Mouse (Mus musculus) heart, postnatal 14 days (tissue): ENCODE data around the gene Ppp1r9a. TPM values are rescaled to one million over a fixed set of nuclear protein-coding genes. Genes with fewer than 3 reads are reported as not detected.

Experiments
- DNase-seq, 2 experiments: peaks; one replicate each; pipeline ENCODE4 v3.0.0; 2021 to 2022
- intact Hi-C: fragments of 180-260 bp; cut with DNase I; formaldehyde crosslinking; loops from one replicate; pipeline ENCODE4 v1.15.1; 2025
- total RNA-seq, 2 experiments: library from RNA; stranded (reverse); gene quantifications; 2 replicates each; pipeline ENCODE4 v1.2.3; 2021

Gene Ppp1r9a
- total RNA-seq, 2 experiments from 2014 or later, result 18.1 to 18.6 TPM

DNA sequence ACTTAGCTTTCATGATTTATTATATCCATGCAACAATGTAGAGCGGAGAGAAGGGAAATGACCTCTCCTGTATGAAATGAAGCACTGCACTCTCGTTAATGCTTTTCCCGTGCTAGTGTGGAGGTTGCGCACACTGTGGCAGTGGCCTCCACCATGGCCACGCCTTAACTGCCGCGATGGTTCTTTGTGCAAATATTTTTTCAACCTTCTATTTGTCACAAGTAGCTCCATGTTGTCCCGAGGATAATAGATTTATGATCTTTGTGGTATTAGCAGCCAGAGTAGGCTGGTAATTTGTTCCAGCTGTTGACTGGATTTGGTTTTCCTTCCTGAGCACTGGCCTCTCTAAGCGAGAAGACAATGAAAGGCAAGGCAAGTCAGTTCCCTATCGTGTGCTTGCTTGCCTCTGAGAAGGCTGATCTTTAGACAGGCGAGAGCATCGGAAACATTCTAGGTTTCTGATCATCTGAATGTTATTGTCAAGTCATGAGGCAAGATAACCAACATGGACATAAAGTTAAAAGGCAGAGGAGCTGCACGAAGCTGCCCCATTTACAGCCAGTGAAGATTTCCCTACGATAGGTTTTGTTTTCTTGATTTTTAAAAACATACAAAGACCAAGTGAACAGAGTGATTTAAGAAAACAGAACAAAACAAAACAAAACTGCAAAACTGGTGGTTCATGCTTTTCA is 50.5 kb downstream of the Ppp1r9a start:
- intact Hi-C loops, result no loop called here
- DNase-seq, result no peak

DNA sequence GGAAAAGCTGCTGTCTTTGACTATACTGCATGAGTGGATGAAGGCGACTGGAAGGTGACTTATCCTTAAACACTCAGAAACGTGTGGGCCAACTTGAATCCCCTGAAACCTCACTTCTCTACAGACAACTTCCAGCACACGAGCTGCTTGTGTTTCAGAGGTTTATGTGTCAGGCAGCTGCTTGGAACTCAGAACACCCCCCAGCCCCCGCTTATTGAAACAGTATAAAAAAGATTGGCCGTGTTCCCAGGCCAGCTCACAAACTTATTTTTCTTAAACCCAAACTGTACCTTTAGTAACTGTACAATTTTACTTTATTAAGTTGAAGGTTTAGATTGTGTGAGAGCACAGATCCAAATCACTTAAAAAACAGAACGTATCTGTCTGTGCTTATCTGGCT is 53.9 kb downstream of the Ppp1r9a start:
- intact Hi-C loops, result no loop called here

DNA sequence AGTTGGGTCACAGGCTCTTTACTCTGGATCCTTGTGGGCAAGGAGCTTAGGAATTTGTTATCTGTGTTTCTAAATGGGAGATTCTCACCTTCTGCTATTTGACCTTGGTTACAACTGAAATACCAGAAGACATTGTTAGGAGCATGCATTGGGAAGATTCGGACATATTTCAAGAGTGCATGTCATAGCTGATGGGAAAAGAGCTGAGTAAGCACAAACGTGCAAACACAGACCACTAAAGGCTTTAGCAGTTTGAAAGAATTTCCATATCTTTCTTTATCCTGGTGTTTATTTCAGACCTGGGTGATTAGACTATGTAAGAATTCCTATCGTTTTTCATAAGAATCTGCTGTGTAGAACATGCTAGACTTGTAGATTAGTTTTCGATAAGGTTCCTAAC is 59.5 kb downstream of the Ppp1r9a start:
- intact Hi-C loops, result no loop called here
- no peak for DNase-seq

More for the DNA sequence above, 53.9 kb downstream of the Ppp1r9a start:
- no peak for DNase-seq

DNA sequence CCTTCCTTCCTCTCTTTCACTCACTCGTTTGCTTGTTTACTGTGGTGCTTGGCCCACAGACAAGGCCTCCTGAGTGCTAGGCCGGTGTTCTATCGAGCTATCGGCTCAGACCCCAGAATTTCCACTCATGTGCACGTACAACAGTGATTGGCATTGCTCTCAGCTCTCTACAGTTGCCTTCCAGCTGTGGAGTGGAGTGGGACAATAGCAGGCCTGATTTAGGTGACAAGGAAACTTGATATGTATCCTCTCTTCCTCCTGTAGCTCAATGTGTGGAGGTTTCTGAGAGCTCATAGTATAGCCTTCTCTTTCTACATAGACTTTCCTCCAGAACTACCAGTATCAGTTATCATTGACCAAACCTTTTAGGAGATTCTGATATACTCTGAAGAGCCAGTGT is 60.3 kb downstream of the Ppp1r9a start:
- no peak for DNase-seq
- intact Hi-C loops, result no loop called here

DNA sequence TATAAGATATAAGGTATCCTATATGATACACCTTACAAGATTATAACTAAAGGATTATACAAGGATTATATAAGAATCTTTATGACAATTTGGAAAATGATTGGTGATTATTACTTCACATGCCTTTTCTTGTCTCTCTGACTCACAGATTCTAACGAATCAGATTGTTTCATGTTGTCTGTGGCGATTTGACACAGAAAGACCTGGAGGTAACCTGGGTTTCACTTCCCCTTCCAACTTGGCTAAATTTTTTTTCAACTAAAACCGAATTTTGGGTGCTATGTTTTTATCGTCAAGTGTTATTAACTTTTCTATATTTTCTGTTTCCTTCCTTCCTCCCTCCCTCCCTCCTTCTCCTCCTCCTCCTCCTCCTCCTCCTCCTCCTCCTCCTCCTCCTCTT is 64.5 kb downstream of the Ppp1r9a start:
- no peak for DNase-seq
- intact Hi-C loops, result no loop called here

DNA sequence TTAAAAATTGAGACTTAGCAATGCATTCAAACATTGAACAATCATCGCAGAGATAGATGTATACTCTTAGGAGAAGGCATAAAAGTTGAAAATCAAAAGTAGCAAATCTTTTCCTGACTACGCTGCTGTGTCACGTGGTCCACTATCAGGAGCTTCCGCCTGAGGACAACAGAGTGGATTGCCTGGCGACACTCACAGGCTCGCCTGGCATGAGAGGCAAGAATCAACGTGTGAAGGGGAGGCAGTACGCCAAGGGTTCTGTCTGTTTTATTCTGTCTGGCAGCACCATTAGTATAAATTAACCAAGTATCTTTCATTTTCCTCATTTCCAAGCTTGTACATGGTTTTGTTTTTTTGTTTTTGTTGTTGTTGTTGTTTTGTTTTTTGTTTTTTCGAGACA is 68.5 kb downstream of the Ppp1r9a start:
- intact Hi-C loops, result no loop called here
- DNase-seq, result peak; percentile 25 to 49

DNA sequence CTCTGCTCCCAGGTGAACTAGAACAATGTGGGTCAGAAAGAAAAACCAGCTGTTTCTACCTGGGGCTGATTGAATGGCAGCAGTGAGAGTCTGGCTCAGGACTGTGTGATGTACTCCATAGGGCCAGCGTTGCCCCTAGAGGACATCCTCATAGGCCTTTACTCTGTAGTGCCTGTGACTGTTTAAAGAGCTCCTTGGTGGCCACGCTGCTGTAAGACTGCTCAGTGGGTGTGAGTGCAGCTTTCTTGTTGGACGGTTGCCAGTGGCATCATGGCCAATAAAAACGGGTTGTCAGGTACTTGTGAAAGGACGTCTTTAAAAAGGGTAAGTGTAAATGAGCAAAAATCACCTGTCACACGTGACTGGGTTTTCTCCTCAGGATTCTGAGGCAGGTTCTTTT is 70.1 kb downstream of the Ppp1r9a start:
- intact Hi-C loops, result no loop called here
- no peak for DNase-seq

DNA sequence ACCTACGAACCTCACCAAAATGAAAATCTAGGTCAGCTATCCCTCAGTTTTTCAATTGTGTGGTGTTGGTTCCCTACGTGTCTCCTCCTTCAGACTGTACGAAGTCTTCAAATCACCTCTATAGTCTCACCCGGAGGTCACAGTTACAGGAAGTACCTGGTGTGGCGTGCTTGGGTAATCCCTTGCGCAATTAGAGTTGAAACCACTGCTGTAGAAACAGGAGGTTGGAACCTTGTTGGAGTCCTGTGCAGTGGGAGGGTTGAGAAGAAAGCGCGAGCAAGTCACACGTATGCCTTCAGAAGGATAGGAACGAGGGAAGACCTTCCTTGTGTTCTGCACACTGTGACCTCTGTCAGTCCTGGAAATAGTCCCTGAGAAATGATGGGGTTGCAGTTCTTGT is 70.6 kb downstream of the Ppp1r9a start:
- intact Hi-C loops, result no loop called here
- no peak for DNase-seq

DNA sequence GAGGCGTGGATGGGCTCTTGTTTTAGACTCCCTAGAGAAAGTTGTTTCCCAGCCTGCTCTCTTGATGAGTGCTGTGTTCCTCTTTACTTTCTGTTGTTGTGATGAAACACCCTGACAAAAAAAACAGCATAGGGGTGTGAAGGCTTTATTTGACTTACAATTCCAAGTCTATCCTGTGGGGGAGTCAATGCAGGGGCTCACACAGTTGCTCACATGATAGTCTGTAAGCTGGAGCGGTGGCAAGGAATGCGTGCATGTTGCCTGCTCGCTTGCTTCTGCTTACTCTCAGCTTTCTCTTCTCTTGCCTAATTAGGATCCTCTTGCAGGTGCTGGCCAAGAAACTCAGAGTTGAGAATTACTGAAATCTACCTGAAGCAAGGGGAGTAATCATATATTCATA is 74.8 kb downstream of the Ppp1r9a start:
- DNase-seq, result no peak
- intact Hi-C loops, result no loop called here

DNA sequence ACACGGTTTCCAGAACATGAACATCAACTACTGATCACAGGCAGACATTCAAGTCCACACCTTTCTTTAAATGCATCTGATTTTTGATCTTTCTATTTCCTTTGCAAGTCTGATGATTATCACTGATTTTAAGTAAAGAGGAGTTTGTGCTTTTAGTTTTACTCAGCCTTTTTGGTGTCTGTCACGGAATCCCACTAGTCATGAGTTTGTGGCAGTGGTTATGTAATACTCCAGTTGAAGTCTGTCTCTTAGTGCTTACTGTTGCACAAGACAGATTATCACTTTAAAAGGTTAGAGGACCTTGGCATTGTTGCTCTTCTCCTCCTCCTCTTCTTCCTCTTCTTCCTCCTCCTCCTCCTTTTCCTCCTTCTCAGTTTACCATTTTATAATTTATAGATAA is 75.5 kb downstream of the Ppp1r9a start:
- no peak for DNase-seq
- intact Hi-C loops, result no loop called here

DNA sequence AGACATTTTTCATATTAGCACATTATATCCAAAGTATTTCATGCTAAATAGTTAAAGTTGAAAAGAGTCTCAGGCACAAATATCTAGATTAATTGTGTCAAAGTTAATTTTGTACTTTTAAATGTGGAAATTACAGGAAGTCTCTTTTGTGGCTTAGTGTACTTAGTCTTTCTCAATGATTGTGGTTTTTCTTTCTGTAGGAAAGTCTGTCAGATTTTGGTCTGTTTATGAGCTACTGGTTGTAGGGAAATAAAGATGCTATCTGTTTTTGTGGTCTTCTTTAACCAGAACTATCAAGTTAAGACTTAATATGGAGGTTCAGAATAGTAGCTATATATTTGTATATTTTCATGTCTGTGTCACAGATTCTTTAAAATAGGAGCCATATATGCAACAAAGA is 76.2 kb downstream of the Ppp1r9a start:
- DNase-seq, result no peak
- intact Hi-C loops, result no loop called here

DNA sequence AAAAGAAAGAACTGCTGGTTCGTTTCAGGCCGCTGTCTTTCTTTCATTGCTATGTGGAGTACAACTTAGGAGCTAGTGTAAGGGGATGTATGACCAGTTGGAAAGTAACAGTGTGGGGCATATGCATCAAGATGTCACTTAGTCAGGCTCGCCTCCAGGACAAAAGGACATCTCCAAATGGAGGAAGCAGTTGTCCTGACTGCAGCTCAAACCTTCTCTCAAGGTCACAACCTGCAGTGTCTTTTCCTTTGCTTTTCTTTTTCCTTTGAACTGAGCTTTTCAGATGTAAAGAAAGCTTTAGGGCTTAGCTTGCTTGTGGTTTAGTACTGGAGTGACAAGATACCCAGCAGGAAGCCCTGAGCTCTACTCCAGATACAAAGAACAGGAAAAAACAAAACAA is 77.4 kb downstream of the Ppp1r9a start:
- no peak for DNase-seq
- intact Hi-C loops, result no loop called here

DNA sequence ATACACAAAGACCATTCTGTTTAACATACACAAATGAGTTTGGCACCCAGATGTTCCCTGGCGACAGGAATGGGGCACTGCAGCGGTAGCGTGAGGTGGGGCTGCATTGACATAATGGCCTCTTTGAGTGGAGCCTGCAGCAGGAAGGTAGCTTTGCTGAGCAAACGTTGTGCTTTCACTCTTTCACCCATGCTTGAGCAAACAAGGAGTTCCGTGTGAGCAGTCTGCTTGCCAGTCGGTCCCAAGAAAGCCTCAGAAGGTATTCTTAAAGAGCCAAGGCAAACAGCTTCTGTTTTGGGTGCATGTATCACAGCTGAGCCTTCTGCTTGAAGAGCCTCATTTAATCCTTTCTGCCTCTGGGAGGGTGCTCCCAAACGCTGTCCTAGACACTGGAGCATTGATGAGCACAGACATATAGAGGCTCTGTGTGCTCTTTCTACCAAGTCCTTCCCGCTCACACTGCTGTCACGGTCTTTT is 80.0 kb downstream of the Ppp1r9a start:
- intact Hi-C loops, result no loop called here
- DNase-seq, result no peak

DNA sequence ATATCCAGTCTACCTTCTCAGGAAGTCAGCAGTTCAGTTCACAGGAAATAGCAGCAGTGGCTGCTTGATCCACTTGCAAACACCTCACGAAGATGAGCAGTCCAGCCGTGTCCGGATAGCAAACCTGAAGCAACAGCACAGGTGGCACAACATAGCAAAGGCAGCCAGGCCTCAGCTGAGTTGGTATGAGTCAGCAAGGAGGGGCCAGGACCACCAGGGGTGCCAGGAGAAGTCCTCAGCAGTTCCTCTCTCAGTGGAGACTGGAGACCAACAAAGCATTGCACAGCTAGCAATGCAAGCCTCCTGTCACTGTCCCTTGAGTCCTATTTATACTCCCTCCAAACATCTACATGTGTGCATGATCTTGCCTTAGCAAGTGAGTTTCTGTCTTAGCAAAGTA is 83.0 kb downstream of the Ppp1r9a start:
- no peak for DNase-seq
- intact Hi-C loops, result no loop called here

DNA sequence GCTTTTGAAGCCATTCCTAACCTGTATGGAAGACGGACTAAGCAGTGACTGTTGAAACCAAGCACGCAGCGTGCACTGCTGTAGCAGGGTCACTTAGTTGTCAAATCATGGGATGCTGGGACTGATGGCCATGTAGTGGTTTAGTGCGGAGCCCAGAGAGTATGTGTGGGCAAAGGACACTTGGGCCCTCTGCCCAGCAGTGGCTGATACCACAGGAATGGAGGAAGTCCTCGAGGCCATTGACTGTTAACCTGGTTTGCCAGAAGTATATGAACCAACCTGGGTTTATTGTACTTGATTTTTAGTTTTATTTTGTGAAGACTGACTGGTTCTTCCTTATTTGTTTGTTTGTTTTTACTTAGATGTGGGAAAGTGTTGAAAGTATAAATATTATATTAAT is 84.4 kb downstream of the Ppp1r9a start:
- intact Hi-C loops, result no loop called here
- peak in 1 of 2 experiments; percentile 19 for DNase-seq

DNA sequence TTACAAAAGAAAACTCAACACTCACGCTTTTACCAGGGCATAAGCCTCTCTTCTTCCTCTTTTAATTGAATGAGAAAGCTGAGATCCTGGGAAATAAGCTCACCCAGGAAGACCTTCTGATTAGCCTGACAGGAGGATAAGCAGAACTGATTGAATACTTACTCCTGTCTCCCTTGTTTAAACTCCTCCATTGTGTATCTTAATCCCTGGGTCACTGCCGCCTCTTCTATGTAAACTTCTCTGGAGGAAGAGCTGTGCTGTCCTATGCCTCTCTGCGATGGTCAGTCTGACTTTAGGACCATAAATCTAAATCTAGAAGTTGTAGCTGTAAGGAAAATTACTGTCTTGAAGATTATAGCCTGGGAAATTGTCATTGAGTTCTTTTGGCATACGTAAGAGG is 86.0 kb downstream of the Ppp1r9a start:
- intact Hi-C loops, result no loop called here

DNA sequence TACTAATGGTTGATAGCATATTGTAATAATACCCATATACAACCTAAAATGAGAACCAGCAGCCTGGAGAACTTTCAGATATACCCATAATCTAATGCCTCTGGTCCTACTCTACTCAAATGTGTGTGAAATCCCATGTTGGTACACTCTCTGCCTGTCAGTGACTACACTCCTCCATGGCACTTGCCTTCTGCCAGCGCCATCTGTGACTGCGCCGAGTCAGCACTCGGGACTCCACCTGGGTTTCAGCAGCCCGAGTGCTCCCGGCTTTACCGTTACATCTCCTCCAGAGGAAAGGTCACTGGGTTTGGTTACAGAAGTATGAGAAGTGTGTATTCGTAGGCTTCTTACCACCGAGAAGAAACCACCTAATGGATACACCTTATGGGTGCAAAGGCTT is 89.6 kb downstream of the Ppp1r9a start:
- intact Hi-C loops, result no loop called here
- DNase-seq, result no peak

More for the DNA sequence above, 86.0 kb downstream of the Ppp1r9a start:
- DNase-seq, result no peak

DNA sequence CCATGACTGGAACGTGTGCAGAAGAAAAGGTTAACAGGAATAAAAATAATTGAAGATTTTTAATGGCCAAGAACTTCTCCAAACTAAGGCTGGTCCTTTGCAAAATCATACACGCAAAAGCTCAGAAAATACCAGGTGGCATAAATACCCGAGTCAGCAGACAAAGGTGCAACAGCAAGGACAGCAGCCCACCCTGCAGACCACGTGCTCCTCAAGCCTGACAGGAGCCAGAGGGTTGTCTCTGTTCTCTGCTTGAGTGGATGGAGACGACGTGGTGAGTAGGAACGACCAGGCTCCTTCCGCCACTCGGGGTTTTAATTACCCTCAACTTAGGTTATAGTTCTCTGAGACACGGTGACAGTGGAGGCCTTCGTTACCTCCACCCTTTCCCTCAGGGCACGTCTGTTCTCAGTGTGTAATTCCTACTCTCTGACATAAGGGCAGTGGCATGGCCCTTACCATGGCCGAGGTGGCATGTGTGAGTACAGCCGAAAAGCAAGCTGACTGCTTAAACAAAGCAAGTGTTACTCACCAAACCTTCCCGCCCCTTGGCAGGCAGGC is 91.0 kb downstream of the Ppp1r9a start:
- intact Hi-C loops, result no loop called here
- DNase-seq, result no peak

DNA sequence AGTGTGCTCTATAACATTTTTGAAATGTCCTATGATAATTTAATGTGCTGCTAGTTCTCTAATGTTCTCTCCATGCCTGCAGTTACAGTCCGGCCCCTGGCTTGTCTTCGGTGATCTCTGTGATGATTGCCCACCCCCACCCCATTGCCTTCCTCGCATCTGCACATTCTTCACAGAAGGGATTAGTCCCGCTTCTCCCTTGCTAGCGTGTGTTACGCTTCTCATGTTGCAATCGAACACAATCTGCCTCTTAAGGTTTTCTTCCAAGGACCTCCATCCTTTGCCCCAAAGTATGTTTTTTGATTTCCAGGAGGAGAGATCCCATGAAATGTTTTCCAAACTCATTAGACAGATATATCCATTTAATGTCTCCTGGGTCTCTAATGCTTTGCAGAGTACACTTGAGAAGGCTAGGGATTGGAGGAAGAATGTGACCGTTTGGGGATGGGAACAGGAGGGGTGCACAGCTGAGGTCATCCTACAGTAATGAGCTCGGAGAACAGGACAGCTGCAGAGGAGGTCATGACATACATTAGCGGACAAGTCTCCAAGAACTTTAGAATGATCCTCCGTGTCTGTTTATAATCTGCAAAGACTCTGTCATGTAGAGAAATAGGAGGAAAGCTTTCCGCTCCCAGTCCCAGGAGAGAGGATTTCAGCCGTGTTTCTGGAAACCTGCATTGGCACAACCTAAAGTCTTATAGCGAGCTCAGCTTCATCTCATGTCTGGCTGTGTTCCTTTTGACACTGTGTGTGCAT is 91.6 kb downstream of the Ppp1r9a start:
- DNase-seq, result no peak
- intact Hi-C loops, result no loop called here

DNA sequence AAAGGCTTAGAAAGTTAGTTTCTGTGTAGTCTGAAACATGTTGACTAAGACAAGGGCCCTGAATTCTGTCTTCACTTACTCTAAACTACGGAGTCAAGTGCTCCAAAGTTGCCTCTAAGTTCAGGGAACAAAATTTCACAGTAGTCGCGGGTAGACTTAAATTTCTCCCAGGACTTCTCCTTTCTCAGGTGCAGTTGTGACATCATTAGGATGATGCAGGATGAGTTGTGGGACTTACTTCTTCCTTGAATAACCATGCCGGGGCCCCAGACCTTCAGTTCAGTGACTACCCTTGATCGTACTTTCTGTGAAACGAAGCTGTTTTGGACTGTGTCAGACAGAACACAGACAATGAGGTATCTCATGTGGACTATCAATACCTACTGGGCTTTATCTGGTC is 94.9 kb downstream of the Ppp1r9a start:
- no peak for DNase-seq
- intact Hi-C loops, result no loop called here

DNA sequence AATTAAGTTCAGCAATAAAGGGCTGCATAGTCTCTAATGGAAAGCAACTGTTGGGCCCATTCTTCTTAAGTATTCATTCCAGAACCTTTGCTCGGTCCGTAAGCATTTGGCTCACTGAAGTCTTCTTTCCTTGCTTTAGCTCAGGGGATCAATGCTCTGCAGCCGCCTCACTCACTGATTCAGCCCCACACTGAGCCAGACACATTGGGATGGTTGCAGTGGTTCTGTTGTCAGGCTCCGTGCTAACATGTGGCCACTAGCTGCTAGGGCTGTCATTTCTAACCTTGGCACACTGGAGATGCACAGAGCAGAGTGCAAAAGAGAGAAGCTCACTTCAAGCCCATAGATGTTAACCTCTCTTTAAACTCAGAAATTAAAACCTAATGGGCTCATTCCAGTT is 96.2 kb downstream of the Ppp1r9a start:
- intact Hi-C loops, result no loop called here
- no peak for DNase-seq

DNA sequence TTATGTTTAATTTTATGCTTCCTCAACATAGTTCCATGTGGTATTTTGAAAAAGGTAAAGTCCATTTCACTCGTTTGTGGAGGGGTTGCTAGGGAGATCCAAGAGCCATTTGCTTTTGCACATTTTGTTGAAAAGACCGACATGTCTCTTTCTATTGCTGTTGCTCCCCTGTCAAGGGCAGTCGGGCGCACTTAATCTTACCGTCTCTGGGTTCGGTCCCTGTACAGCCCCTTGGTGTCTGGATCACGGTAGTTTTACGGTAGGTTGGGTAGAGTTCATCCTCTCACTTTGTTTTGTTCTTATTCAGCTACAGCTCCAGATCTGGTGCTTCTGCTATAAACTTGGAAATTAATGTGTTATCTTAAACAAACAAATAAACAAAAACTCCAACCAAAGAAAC is 98.1 kb downstream of the Ppp1r9a start:
- DNase-seq, result no peak
- intact Hi-C loops, result no loop called here
